Mouse (Mus musculus) kidney, adult 18-20 months (tissue): ENCODE results near the gene Olfr1323.

Source experiments
- DNase-seq: peaks from one replicate; pipeline ENCODE4 v3.0.0; 2021

Olfr1323 gene

DNA sequence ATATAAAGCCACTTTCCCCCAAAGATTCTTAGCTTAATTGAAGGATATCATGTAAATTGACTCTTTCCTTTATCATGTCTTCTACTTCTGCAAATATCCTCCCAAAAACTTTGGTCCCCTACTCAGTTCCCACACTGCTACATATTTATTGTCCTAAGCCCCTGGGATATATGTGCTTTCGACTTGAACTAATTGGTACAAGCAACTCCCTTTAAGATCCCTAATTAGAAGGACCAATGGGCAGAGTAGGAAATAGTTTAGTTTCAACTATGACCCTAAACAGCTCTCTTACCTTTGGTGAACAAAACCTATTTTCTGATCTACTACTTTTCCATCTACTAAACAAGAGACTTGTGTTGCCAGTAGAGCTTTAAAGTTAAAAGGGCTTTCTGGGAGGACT lies at the start of gene Olfr1323:
Gene Olfr1323, minus strand, starts transcription at position 101 of the 400 bp plus-strand sequence.
- no peak for DNase-seq

DNA sequence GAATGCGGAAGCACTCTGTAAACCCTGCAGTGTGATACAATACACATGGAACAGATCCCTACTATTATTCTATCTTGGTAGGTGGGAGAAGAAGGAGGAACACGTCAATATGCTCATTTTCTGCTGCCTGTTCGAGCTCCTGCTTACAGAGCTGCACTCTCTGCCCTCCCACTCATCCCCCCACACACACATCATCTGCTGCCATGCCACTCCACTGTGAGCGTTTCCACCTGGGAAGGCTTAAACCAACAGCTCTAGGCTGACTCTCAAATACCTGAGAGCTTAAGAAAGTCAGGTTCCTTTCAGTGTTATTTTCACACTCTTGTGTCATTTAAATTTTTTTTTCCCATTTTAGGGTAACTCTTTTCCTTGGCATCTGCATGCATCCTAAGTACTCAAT lies 6.9 kb downstream of the Olfr1323 start:
- no peak for DNase-seq
